Mouse (Mus musculus): Measurements from ENCODE around the gene Capn7.

DNA sequence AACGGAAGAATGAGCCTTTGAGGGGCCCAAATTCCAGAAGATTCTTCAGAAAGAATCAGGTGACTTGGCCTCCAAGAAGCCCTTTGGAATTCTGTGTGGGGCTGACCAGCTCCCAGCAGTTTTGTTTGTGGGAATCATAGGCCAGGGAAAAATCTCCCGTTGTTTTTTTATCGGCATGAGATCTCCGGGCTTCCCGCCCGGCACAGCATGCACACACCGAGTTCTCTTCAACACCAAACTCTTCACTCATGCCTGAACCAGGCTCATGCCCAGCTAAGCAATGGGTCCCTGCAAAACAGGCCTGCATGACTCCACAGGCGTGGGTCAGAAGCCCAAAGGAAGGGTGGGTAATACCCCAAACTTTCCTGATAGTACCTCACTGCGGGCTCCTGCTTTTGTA lies 67.1 kb downstream of the Capn7 start:
- TF ChIP-seq CTCF (IDR thresholded peaks at IDR 0.05; ENCODE audit: low read depth, low read length) (no peak), EP300 (IDR thresholded peaks at IDR 0.05; ENCODE audit: insufficient read depth, low read depth, low read length) (no peak)
